Mouse (Mus musculus) spleen, adult 18-20 months (tissue): Measurements from ENCODE around the gene Gvin1.
"Not testable (repeated sequence)": the region's sequence is repeated elsewhere in the genome, so short reads cannot be mapped to it uniquely, and the experiment has no call there.

ENCODE experiments used
- DNase-seq, 2 experiments: peaks; one replicate each; pipeline ENCODE4 v3.0.0; 2022; ENCODE audit warnings: mixed read lengths in 2 of 2

The Gvin1 gene

DNA sequence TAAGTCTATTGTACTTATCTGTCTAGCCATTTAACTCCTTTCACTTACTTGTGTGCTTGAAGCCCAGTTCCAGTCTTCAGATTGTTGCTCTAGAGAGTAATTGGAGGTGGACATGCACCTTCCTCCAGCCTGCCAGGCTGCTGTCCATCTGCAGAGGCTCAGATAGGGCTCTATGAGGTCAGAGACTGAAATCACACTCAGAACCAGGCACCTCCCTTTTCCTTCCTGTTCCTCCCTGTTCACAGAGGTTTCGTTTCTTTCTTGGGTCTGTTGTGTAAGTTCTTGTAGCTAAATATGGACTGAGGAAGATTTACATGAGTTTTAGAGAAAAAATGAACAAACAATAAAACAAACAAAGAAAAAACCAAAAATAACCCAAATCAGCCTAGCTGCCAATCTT lies at the start of gene Gvin1:
Gene Gvin1, minus strand, starts transcription at position 150 of the 400 bp plus-strand sequence.
- not testable (repeated sequence) for DNase-seq

DNA sequence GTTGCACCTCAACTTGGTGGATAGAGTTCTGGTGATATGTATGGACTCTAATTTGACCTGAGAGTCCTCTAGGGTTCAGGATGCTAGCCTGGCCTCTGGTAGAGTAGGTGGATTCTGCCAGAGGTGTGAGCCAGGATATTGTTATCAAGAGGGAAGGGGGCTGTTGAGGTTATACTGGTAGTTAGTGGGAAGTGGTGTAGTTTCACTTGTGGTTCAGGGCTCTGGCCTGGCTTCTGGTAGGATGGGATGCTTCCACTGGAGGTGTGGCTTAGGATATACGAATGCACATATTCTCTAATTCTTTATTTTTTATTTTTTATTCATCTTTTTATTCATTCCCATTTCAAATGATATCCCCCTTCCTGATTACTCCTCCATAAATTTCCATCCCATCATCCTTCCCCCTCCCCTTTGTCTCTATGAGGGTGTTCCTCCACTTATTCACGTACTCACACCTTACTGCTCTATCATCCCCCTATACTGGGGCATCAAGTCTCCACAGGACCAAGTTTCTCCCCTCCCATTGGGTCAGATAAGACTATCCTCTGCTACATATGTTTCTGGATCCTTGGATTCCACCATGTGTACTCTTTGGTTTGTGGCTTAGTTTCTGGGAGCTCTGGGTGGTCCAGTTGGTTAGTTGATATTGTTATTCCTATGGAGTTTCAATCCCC lies 36.9 kb upstream of the Gvin1 start:
- DNase-seq = no peak

GRCm38 (mm10) chr7:106248922-106249321 lies 33.8 kb upstream of the Gvin1 start:
- no peak for DNase-seq

GRCm38 (mm10) chr7:106248245-106248644 lies 33.1 kb upstream of the Gvin1 start:
- no peak for DNase-seq

GRCm38 (mm10) chr7:106245601-106246000 lies 30.5 kb upstream of the Gvin1 start:
- no peak for DNase-seq

DNA sequence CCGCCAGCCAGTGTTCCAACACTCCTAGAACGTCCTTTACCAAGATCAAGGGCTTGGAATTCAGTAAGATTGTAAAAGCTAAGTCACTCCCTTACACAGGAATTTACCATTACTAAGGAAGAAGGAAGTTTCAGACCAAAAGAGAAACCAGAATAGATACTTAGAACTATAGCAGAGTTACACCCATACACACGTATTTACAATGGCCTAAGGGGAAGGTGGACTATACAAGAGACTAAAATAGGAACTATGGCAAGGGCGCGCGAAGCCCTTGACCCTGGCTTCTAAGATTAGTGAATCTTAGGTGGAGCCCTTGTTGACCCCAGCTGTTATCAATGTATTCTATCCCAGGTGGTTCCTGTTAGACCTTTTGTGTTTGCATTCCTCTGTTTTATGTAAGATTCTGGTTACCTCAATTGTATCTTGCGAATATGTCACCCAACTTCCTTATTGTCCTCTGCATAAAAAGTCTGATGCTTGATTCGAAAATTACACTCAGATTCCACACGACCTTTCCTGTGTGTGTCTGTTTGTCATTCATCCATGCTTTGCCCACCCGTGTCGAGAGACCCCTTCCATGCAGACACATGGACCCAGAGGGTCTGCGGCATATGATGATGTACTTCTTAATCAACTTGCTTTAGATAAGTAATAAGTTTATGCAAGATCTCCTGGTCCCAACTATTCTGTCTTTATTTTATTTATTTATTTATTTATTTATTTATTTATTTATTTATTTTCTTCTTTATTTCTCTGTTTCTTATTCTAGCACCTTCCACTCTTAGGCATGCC lies 25.6 kb upstream of the Gvin1 start:
- not testable (repeated sequence) for DNase-seq

DNA sequence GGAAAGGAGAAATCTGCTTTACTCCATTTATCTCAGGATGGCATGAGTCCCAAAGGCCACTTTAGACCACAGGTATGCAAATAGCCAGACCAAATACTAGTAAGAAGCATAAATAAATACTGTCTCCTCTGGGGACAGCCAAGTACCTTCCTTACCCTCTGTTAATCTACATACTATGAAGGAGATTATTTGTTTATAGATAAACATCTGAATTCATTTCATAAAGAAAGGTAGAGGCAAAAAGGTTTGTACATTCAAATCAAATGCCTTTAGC lies 22.0 kb upstream of the Gvin1 start:
- DNase-seq = no peak

DNA sequence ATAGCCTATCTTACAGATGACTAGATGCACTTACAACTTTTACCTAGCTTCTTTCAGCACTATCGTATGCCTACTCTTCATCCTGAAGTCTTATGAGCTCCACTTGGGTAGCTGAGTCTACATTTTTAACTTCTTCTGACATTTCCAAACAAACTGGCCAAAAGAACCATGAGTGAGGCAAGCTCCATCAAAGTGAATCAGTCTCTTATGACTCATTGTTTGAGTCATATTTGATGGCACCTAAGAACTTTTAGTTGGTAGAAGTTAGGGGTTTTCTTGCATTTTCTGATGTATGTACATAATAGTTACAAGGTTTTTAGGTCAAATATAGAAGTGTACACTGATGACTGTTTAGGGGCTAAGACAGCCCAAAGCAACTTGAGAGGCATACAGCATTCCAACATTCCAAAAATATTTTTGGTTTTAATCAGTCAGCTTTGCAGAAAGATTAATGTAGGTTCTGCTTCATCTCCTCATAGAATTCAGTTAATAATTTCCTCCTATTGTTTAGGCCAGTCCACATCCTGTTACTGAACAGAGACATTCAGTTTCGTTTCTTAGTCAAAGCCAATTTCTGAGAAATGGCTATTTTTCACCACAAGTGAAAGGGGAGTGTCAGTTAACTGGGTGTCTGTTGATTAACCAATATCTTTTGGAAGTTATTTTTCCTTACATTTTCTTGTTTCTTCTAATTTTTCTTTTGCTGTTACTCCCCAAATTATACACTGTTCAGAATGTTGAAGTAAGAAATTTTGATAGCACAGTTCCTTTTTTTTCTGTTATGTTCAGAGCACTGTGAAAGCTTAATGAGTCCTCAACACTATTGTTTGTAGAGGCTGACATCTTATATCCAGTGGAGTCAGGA lies 21.4 kb upstream of the Gvin1 start:
- no peak for DNase-seq

GRCm38 (mm10) chr7:106235596-106235995 lies 20.5 kb upstream of the Gvin1 start:
- DNase-seq = no peak

DNA sequence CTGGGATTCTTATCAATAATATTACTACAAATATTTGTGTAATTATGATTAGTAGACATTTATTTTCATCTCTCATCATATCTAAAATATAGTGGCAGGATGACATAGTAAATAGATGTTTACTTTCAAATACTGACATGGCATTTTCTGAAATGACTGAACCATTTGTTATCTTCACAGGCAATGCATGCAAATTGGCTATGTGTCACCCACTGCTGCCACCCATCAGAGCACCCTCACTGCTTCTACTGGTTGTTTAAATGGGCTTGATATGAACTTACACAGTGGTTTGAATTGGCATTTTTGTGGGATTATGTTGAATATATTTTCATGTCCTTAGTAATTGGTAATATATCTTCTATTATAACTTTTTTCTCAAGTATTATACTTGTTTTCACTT lies 784 bp upstream of the Gvin1 start:
- not testable (repeated sequence) for DNase-seq

GRCm38 (mm10) chr7:106213770-106214169 lies 1.4 kb downstream of the Gvin1 start:
- DNase-seq = not testable (repeated sequence)

GRCm38 (mm10) chr7:106206630-106207029 lies 8.5 kb downstream of the Gvin1 start:
- DNase-seq = not testable (repeated sequence)

- not testable (repeated sequence) for DNase-seq
These were observed 38.1 kb downstream of the Gvin1 start for GRCm38 (mm10) chr7:106177065-106177464.

DNA sequence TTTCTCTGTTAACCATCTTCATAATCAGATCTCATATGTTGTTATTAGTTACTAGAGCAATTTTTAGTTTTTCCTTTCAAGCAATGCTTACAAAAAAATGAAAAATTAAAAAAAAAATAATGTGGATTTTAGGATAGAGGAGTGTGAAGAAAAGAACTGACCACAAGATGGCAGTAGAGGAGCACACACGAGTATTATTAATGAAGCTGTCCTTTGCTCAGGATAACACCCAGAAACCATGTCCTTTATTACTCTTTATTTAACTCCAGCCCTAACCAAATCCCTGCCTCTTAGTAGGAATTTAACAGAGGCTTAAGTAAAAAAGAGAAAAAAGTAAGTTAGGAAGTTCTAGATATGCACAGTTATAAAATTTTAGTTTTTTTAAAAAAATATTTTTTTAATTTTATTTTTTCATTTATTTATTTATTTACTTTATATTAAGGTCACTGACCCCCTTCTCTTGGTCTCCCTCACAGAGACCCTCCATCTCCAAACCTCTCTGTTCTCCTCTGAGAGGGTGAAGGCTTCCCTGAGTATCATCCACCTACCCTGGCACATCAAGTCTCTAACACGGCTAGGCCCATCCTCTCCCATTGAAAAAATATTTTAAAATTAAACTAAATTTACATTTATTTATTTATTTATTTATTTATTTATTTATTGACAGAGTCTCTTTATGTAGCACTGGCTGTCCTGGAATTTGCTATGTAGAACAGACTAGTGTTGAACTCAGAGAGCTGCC lies 69.9 kb downstream of the Gvin1 start:
- DNase-seq = not testable (repeated sequence)

DNA sequence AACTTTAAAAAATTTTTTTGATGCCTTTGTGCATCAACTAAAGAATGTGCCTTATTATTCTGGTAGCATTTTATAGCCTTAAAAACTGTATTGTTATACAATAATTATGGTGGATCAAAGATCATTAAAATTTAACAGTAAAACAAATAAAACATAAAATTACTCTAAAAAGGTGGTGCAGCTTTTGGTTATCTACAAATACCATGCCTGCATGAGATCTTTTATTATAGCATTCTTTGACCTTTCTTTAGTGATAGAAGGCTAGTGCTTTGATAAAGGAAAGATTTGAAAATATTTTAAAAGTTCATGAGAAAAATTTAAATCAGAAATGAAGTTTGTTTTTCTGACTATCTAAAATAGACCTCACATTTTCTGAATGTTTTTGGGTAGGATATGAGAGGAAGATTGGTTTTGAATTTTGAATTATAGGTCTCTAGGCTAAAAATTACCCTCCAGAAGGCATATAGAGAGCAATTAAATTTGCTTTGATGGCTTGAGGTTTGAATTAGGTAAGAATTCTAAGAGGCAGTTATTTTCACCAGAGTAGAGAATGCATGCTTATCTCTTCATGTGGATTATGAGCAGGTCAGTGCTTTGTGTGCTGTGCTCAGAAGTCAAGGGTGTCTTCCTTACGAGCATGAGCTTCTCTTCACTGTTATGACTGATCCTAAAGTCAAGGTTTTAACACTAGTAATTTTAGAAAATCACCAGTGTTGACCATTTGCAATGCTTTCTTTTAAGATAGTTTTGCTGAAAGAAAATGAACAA lies 73.8 kb downstream of the Gvin1 start:
- not testable (repeated sequence) for DNase-seq

GRCm38 (mm10) chr7:106117090-106117948 lies 97.8 kb downstream of the Gvin1 start:
- DNase-seq = not testable (repeated sequence)
